Mouse (Mus musculus): ENCODE measurements at regions not wholly inside any gene's neighbourhood (a gene's known extent, or its start where the extent isn't known, plus 50 kb on each side); places are given as distances from the start of the nearest gene placed in this dataset.

DNA sequence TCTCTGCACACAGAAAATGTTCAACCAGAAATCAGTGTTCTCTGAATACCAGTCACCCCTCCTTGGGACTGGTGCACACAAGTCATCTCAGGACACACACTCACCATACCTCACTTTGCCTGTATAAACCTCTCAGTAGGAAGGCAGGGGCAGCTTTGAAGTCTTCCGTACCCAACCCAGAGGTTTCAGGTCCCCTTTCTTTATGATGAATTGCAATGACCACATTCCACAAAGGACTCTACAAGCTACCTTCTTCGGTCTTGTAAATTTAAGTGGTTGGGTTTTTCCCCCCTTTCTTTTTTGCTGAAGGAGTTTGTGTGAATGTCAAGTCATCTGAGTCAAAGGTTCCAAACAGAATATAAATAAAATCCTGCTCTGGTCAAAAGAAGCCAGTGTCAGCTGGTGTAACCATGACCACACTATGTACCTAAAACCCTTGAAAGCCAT lies 76.9 kb upstream of the Far2 start:
- no peak for DNase-seq (ENCODE audit: low read depth)

DNA sequence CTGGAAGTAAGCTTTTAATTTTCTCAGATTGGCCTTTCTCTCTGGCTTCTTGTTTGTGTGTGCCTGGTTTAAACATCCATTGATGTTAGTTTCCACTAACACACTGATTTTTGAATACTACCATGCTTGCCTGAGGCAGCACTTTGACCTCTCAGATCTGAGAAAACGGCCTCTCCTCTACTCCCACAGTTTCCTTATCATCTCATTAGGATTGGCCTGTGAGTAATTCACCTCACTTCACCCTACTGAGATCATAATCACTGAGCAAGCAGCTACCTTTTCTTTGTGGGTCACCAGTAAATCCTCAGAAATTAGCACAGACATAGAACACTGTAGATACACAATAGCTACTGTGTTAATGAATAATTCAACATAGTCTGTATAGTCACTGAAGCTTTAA lies 74.5 kb upstream of the Far2 start:
- no peak for DNase-seq (ENCODE audit: low read depth)

DNA sequence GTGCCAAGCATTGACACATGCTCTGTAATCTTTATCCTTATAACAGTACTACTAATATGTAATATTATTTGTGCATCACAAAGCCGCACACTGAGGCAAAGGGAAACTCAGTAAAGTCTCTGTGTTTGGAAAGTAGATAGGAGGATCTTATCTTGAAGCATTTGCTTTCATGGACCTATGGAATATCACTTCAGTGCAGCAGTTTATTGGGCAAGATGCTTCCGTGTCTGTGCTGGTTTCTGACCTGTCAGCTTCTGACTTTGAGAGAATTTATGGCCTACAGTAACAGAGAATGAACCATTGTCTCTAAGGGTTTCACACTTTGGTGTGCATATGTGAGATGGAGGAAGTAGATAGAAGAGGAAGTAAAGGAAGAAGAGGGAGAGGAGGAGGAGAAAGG lies 74.0 kb upstream of the Far2 start:
- DNase-seq (ENCODE audit: low read depth) = no peak

DNA sequence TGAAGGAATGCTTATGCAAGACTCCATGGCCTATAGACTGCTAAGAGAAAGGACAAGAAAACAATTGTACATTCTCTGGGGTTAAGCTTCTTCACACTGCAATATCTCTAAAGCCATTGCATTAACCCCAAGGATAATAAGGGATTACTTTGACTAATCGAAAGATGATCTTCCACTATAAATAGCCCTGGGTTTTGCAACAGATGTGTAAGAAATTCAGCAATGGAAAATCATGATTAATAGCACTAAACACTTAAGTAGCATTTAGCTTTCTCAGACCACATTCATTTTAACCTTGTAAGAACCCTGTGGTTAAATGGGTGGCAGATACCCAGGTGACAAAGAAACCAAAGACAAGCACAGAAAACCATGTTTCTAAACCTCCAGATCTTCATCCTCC lies 71.1 kb upstream of the Far2 start:
- DNase-seq (ENCODE audit: low read depth) = no peak

DNA sequence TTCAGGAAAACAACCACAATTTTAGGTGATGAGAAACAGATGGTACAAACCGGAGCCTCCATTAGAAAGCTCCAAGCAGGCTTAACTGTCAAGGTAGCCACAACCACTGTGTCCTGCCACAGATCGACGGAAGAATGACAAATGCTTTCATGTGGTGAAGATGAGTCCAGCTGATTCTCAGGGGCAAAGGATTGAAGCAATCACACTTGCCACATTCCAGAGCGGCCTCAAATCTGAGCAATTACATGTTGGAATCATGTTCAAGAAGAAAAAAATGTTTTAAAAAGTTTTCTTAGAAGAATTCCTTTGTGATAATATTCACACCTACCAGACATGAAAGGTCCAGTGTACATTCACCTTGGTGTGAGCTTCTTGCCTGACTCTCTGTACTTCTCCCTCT lies 57.7 kb upstream of the Far2 start:
- DNase-seq (ENCODE audit: low read depth) = no peak
